Mouse (Mus musculus): ENCODE measurements around the gene Phf6. TPM values are rescaled to one million over a fixed set of nuclear protein-coding genes. Genes with fewer than 3 reads are reported as not detected.

Phf6 gene
- polyA plus RNA-seq, 1 experiment from 2014 or later: 47.0 TPM

Other genes starting within 250 kb of the Phf6 start
- gene Ccdc160, start 121.1 kb upstream of the Phf6 start, polyA plus RNA-seq (2015; fragmentation: Nextera tagmentation; extraction: Ambion mirVana): 6.9 and 8.4 TPM in 2 replicates
- 133 and 164 TPM in 2 replicates for gene Hprt, start 75.9 kb downstream of the Phf6 start, polyA plus RNA-seq (2015; fragmentation: Nextera tagmentation; extraction: Ambion mirVana)